Mouse (Mus musculus): ENCODE data around the gene Slc39a3. TPM values are rescaled to one million over a fixed set of nuclear protein-coding genes. Genes with fewer than 3 reads are reported as not detected.

The Slc39a3 gene
- total and polyA plus RNA-seq, 2 experiments from 2014 or later = 41.9 to 118 TPM

GRCm38 (mm10) chr10:80987709-80988441 is 49.4 kb downstream of the Slc39a3 start:
- Histone ChIP-seq H3K4me3 (ENCODE audit: low read length) (no peak overlapping the region), H3K4me2 (ENCODE audit: low read depth, low read length) (no peak overlapping the region), H3K27me3 (ENCODE audit: insufficient read depth, low read length) (no peaks in the 10 kb centered on the region), H3K9ac (replicated peaks; ENCODE audit: low read length) (no peak overlapping the region), H3K36me3 (ENCODE audit: insufficient read depth, low read length) (no peaks in the 10 kb centered on the region), H3K9me3 (ENCODE audit: low read length) (no peaks in the 10 kb centered on the region), H3K27ac (no peak overlapping the region), H3K4me1 (ENCODE audit: insufficient read depth, low read length) (no peaks in the 10 kb centered on the region)
- 13% methylated on average over 10 of the region's 10 CpGs for WGBS
- peak; percentile 78 for ATAC-seq
- peak; percentile 98 for TF ChIP-seq CTCF (IDR thresholded peaks at IDR 0.05; ENCODE audit: low read depth)
- peak; percentile 88 for DNase-seq (ENCODE audit: low spot score)

DNA sequence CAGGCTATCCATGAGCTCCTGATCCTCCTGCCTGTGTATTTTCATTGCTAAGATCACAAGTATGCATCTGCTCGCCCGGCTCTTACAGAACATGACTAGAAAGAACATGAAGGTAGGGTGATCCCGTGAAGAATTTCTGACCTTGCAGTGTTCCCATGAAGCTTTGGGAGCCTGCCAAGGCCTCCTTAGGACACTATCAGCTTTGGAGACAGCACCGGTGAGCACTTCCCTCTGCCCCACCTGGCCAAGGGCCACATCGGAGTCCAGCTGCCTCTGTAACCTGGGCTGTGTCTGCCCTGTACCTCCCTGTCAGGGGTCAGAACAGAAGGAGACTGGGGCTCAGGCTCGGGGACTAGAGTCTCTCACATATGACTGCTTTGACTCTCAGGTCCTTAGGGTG is 50.5 kb downstream of the Slc39a3 start:
- TF ChIP-seq CTCF (IDR thresholded peaks at IDR 0.05; ENCODE audit: low read depth) = no peak
- H3K27ac ChIP-seq = no peak overlapping the region
- DNase-seq (ENCODE audit: low spot score) (no peak), ATAC-seq (no peak)
- H3K9ac ChIP-seq (replicated peaks; ENCODE audit: low read length) = no peak overlapping the region
- no peaks in the 10 kb centered on the region for H3K36me3 ChIP-seq (ENCODE audit: insufficient read depth, low read length)
- H3K4me2 ChIP-seq (ENCODE audit: low read depth, low read length) = no peak overlapping the region
- no peak overlapping the region for H3K4me3 ChIP-seq (ENCODE audit: low read length)
- H3K4me1 ChIP-seq (ENCODE audit: insufficient read depth, low read length) = no peaks in the 10 kb centered on the region
- 70% methylated on average over 6 of the region's 6 CpGs for WGBS
- no peaks in the 10 kb centered on the region for H3K9me3 ChIP-seq (ENCODE audit: low read length)
- no peaks in the 10 kb centered on the region for H3K27me3 ChIP-seq (ENCODE audit: insufficient read depth, low read length)

DNA sequence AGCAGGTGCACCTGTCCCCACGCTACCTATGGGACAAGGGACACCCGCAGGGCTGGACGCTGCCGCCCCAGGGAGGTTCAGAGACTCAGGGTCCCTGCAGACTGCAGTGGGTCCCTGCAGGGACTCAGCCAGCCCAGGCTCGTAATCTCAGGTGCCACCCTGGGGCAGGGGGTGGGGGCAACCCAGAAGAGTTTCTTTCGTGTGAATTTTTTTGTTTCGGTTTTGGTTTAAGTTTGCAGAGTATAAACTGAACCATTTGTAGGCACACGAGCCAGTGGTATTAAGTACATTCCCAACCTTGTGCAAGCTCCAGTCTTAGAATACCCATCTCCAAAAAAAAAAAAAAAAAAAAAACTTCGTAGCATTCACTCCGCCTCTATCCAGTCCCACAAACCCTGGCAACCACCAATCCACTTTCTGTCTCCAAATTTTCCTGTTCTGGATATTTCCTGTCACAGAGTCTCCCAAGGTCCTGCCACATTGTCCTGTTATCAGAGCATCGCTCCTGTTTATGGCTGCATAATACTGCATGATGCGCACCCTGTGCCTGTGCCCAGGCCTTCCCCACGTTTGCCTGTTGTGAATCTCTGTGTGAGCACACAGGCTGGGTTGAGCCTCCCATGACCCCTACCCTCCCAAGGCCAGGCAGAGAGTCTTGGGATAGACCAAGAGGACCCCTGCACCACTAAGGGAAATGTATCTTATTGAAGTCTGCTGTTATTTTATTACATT is 51.1 kb downstream of the Slc39a3 start:
- Histone ChIP-seq H3K9ac (replicated peaks; ENCODE audit: low read length) (peak overlapping the region; percentile 45; the same call in 1 of the 2 replicates), H3K4me3 (ENCODE audit: low read length) (peak overlapping the region; percentile 30), H3K36me3 (ENCODE audit: insufficient read depth, low read length) (no peaks in the 10 kb centered on the region), H3K4me1 (ENCODE audit: insufficient read depth, low read length) (no peaks in the 10 kb centered on the region), H3K27ac (no peak overlapping the region), H3K4me2 (ENCODE audit: low read depth, low read length) (peak overlapping the region; percentile 62), H3K9me3 (ENCODE audit: low read length) (no peaks in the 10 kb centered on the region), H3K27me3 (ENCODE audit: insufficient read depth, low read length) (no peaks in the 10 kb centered on the region)
- TF ChIP-seq CTCF (IDR thresholded peaks at IDR 0.05; ENCODE audit: low read depth) = no peak
- no peak for DNase-seq (ENCODE audit: low spot score)
- 35% methylated on average over 13 of the region's 13 CpGs for WGBS
- no peak for ATAC-seq

DNA sequence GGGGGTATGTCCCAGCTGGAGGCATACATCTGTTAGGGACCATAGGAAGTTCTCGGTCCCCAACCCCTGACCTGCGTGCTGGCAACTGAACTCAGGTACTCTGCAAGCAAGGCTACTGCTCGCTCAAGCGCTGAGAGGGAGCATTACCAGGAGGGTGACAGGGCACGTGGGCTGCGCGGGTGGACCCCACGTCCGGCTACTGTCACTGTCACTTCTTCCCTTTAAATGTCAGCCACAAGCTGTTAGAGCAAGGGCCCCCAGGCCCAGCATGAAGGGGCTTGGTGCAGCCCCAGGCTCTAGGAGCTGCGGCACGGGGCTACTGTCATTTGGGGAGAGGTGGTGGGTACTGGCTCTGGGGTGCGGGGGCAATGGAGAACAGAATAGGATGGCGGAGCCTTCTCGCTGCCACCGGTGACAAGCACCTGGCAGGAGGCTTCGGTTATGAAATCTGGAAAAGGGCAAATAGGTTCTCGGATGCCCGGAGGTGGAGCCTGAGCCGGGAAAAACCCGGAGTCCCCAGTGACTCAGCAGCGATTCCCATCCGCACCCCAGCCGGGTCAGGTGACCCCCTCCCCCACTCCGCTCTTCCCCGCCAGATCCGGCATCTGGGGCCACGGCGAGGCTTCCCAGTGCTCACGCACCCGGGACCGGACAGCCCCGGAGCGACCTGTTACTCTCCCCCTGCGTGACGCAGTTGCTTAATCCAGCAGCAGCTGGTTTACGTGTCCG is 51.8 kb downstream of the Slc39a3 start:
- 9% methylated on average over 37 of the region's 37 CpGs for WGBS
- Histone ChIP-seq H3K27ac (no peak overlapping the region), H3K4me1 (ENCODE audit: insufficient read depth, low read length) (no peaks in the 10 kb centered on the region), H3K27me3 (ENCODE audit: insufficient read depth, low read length) (no peaks in the 10 kb centered on the region), H3K9ac (replicated peaks; ENCODE audit: low read length) (peak overlapping the region; percentile 45), H3K4me2 (ENCODE audit: low read depth, low read length) (peak overlapping the region; percentile 62), H3K4me3 (ENCODE audit: low read length) (peak overlapping the region; percentile 30), H3K9me3 (ENCODE audit: low read length) (no peaks in the 10 kb centered on the region), H3K36me3 (ENCODE audit: insufficient read depth, low read length) (no peaks in the 10 kb centered on the region)
- ATAC-seq (no peak), DNase-seq (ENCODE audit: low spot score) (no peak)
- no peak for TF ChIP-seq CTCF (IDR thresholded peaks at IDR 0.05; ENCODE audit: low read depth)

GRCm38 (mm10) chr10:80984223-80984622 is 53.0 kb downstream of the Slc39a3 start:
- no peaks in the 10 kb centered on the region for H3K9me3 ChIP-seq (ENCODE audit: low read length)
- no peak for DNase-seq (ENCODE audit: low spot score)
- no peaks in the 10 kb centered on the region for H3K4me1 ChIP-seq (ENCODE audit: insufficient read depth, low read length)
- no peaks in the 10 kb centered on the region for H3K27me3 ChIP-seq (ENCODE audit: insufficient read depth, low read length)
- no peaks in the 10 kb centered on the region for H3K36me3 ChIP-seq (ENCODE audit: insufficient read depth, low read length)
- WGBS = 92% methylated on average over 12 of the region's 12 CpGs
- no peak overlapping the region for H3K4me3 ChIP-seq (ENCODE audit: low read length)
- no peak overlapping the region for H3K27ac ChIP-seq
- H3K9ac ChIP-seq (replicated peaks; ENCODE audit: low read length) = no peak overlapping the region
- no peak overlapping the region for H3K4me2 ChIP-seq (ENCODE audit: low read depth, low read length)
- TF ChIP-seq CTCF (IDR thresholded peaks at IDR 0.05; ENCODE audit: low read depth) = no peak
- ATAC-seq = no peak

DNA sequence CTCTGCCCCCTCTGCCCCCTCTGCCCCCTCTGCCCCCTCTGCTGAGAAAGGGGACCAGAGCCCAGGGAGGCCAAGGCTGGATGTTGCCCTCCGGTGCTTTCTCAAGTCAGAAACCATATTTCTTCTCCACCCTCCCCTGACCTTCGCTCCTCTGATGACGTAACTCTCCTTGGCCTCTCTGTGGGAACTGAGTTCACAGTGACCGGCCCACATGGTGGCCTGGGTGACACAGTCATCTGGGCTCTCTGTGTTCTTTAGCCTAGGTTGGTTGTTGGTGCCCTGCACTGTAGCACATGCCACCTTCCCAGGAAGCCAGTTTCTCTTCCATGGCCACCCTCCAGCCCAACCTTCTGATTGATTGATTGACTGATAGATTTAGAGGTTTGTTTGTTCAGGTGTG is 54.8 kb downstream of the Slc39a3 start:
- DNase-seq (ENCODE audit: low spot score) (no peak), ATAC-seq (no peak)
- 78% methylated on average over 4 of the region's 4 CpGs for WGBS
- Histone ChIP-seq H3K27ac (no peak overlapping the region), H3K9me3 (ENCODE audit: low read length) (no peaks in the 10 kb centered on the region), H3K9ac (replicated peaks; ENCODE audit: low read length) (no peak overlapping the region), H3K4me3 (ENCODE audit: low read length) (no peak overlapping the region), H3K36me3 (ENCODE audit: insufficient read depth, low read length) (no peaks in the 10 kb centered on the region), H3K4me1 (ENCODE audit: insufficient read depth, low read length) (no peaks in the 10 kb centered on the region), H3K27me3 (ENCODE audit: insufficient read depth, low read length) (no peaks in the 10 kb centered on the region), H3K4me2 (ENCODE audit: low read depth, low read length) (no peak overlapping the region)
- TF ChIP-seq CTCF (IDR thresholded peaks at IDR 0.05; ENCODE audit: low read depth) = no peak
